Mouse (Mus musculus): ENCODE data around the gene Mt4.

DNA sequence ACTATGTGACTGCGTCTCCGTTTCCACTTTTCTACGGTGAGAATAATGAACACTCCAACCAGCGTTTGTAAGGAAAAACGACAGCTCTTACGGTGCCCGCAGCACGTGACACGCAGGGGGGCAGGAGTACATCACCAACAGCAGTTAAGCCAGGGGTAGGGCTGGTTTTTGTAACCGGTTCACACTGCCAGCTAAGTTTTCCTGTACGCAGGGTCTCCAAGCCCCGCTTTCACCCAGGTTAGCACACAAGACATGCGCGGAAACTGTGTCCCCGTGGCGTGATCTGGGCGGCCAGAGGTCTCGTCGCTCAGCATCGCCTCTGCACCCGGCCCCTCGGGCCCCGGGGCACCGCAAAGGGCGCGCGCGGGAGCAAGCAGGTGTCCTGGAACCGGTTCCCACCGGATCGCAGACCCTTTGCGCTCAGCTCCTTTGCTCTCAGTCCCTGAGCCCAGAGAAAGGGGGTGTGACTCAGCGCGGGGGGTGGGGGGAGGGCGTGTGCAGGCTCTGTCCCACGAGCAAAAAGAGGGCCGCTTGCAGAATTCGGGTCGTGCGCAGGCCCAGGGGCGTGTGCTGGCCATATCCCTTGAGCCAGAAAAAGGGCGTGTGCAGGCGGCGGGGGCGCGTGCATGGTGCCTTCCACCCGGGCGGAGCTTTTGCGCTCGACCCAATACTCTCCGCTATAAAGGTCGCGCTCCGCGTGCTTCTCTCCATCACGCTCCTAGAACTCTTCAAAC is 35.2 kb downstream of the Mt4 start, which contains the start of gene Mt2:
- no peak for TF ChIP-seq POLR2A (IDR thresholded peaks at IDR 0.05; ENCODE audit: extremely low read depth, insufficient read depth, low read length)
- TF ChIP-seq CTCF (IDR thresholded peaks at IDR 0.05; ENCODE audit: low read depth, low read length), result no peak

All from liver, adult 2 months (tissue).